Mouse (Mus musculus) cerebral cortex, adult 2 months (tissue): ENCODE results near the gene Hist1h2ad.

Experiments used
- WGBS: fragments of 180-500 bp; shearing (Covaris S2); methylation state at CpG from one replicate; pipeline ENCODE4 v1.1.7; 2018; 5-methylcytosine and 5-hydroxymethylcytosine counted together

Gene Hist1h2ad

DNA sequence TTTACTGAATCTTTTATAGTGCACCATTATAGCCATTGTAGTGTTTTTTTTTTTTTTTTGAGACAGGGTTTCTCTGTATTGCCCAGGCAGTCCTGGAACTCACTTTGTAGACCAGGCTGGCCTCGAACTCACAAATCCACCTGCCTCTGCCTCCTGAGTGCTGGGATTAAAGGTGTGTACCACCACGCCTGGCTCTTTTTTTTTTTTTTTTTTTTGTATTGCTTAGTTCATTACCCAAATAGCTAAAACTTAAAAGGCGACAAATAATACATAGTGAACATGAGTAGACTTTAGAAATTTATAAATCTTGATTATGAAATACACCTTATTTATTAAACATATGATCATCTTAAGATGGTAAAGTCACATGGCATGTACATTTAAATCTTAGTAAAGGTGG lies 32.7 kb upstream of the Hist1h2ad start:
- 88% methylated on average over 3 of the region's 3 CpGs for WGBS

- 14% methylated on average over 3 of the region's 3 CpGs for WGBS
Measured at GRCm38 (mm10) chr13:23542225-23542980, 31.8 kb upstream of the Hist1h2ad start.

- under 1% methylated on average over 41 of the region's 42 CpGs for WGBS
Measured at GRCm38 (mm10) chr13:23542999-23543607, 31.1 kb upstream of the Hist1h2ad start, which contains the start of gene Hist1h2bh. TSS of gene Hist1h2bh (minus strand) at chr13:23543392.

- 1% methylated on average over 30 of the region's 45 CpGs for WGBS
Measured at GRCm38 (mm10) chr13:23543965-23544786, 30.0 kb upstream of the Hist1h2ad start, which contains the start of gene Hist1h3f. TSS of gene Hist1h3f (plus strand) at chr13:23544052.

- WGBS = 0% methylated on average over 13 of the region's 14 CpGs
Measured at GRCm38 (mm10) chr13:23544787-23545120, 29.4 kb upstream of the Hist1h2ad start.

DNA sequence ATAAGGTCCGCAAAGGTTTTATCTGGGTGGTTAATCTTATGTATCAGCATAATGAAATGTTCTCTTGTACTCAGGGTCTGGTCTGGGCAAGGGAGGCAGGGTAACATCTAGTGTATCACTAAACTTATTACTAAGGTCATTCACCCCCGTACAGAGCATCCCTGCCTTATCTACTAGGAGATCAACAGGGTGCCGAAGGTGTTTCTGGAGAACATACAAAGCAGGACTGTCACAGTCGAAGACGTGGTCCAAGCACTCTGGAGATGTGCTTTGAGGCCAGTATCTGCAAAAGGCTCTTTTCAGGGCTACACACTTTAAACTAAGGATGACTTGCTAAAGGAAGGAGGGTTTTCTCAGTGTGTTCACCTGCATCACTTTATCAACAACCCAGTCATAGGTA lies 27.5 kb upstream of the Hist1h2ad start:
- WGBS = 86% methylated on average over 5 of the region's 5 CpGs

- WGBS = 9% methylated on average over 3 of the region's 3 CpGs
Measured at GRCm38 (mm10) chr13:23550761-23551145, 23.4 kb upstream of the Hist1h2ad start.

DNA sequence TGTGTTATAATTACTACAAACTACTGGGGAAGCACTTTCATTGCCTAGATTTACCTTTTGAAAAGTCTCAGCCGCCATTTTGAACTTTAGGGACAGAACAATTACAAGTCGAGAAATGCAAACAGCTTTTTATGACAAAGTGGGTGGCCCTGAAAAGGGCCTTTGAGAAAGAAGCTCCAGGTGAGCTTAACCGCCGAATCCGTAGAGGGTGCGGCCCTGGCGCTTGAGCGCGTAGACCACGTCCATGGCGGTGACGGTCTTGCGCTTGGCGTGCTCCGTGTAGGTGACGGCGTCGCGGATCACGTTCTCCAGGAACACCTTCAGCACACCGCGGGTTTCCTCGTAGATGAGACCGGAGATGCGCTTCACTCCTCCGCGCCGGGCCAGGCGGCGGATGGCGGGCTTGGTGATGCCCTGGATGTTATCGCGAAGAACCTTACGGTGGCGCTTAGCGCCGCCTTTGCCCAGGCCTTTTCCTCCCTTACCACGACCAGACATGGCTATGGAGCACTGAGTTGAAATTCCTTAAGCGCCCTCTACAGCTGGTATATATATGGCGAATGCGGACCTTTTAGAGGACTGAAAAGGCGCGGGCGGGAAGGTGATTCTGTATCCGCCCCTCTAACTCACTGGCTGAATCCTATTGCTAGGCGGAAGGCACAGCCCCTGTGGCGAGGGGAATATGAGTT lies 22.9 kb upstream of the Hist1h2ad start, which contains the start of gene Hist1h4f:
Gene Hist1h4f (minus strand): TSS at position 503 of the 689 bp plus-strand sequence.
- WGBS = 1% methylated on average over 47 of the region's 47 CpGs

- WGBS = 43% methylated on average over 8 of the region's 8 CpGs
Measured at GRCm38 (mm10) chr13:23551931-23552914, 22.0 kb upstream of the Hist1h2ad start.

GRCm38 (mm10) chr13:23552962-23553361 lies 21.2 kb upstream of the Hist1h2ad start, which contains the start of gene Hist1h1d:
TSS of gene Hist1h1d (plus strand) at chr13:23553262.

DNA sequence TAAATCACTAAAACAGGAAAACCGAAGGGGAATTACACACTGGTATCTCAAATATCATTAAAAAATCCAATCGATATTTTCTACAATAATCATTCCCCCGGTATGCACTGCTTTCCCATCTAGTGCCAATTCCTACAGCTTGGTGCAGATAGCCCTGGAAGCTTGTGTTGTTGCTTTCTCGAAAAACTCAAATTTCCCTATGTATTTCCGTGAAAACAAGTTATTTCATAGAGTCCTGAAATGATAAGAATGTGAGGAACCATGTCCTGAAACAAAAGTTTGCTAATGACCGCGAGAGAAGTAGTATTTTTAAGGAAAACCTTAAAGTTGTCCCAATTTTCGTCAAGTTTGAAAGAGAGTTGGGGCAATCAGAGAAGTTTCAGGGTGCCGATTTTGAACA lies 19.8 kb upstream of the Hist1h2ad start:
- WGBS = 16% methylated on average over 9 of the region's 9 CpGs

- WGBS = under 1% methylated on average over 54 of the region's 54 CpGs
Measured at GRCm38 (mm10) chr13:23554925-23555838, 19.0 kb upstream of the Hist1h2ad start.

DNA sequence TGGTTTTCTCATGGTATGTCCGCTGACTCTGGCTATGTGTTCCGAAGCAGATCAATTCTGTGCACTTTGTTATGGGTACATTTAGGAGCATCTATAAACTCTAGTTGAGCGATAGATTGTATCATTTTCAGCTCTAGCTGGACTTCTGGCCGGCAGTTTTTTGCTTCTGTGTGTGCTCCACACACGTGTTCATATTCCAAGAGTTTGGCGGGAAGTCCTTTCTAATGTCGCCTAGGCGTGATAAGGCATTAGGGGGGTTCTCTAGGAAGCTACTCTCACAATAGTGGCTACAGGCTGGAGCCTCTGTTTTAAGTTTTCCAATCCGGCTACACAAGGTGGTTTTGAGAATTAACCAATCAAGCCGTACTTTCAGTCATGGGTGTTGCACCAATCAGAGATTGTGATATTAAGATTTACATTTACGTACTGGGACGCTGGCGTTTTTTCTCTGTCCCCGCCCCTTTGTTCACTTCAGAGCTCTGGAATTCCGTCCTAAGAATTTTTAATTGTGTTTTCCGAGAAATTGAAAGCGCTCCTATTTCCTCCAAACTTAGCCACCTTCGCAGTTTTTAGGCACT lies 18.3 kb upstream of the Hist1h2ad start:
- under 1% methylated on average over 18 of the region's 18 CpGs for WGBS

DNA sequence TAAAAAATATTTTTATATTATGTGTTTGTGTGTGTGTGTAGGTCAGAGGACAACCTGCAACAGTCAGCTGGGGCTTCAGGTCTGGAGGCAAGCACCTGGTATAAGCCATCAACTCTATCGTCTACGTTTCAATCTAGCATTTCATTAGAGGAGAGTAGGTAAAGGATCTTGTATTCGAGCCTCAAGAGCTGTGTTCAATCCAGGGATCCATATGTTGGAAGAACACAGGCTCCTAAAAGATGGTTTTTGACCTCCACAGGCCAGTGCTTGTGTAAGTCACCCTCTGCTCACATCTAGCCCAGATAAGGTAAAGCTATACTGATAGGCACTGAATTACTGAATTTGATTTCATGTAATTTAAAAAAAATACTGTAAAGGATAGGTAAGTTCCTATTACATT lies 17.3 kb upstream of the Hist1h2ad start:
- 57% methylated on average over 3 of the region's 3 CpGs for WGBS

- 18% methylated on average over 2 of the region's 2 CpGs for whole genome bisulfite sequencing
Measured at GRCm38 (mm10) chr13:23560699-23561098, 13.5 kb upstream of the Hist1h2ad start.

DNA sequence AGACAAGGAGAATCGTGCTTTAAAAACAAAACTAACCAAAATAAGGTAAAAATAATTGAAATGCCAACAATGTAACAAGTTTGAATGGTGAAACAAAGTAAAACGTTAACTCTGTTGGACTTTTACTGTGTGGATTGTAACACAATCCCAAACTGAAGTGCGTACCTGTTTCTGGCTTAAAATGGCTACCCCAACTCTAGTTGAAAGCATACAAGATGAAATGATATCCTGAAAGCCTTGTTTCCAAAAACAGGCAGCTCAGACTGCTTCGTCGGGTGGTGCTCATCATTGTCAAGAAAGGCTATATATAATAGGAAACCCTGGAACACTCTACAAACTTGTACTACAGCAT lies 12.7 kb upstream of the Hist1h2ad start:
- 0% methylated on average over 2 of the region's 5 CpGs for WGBS

DNA sequence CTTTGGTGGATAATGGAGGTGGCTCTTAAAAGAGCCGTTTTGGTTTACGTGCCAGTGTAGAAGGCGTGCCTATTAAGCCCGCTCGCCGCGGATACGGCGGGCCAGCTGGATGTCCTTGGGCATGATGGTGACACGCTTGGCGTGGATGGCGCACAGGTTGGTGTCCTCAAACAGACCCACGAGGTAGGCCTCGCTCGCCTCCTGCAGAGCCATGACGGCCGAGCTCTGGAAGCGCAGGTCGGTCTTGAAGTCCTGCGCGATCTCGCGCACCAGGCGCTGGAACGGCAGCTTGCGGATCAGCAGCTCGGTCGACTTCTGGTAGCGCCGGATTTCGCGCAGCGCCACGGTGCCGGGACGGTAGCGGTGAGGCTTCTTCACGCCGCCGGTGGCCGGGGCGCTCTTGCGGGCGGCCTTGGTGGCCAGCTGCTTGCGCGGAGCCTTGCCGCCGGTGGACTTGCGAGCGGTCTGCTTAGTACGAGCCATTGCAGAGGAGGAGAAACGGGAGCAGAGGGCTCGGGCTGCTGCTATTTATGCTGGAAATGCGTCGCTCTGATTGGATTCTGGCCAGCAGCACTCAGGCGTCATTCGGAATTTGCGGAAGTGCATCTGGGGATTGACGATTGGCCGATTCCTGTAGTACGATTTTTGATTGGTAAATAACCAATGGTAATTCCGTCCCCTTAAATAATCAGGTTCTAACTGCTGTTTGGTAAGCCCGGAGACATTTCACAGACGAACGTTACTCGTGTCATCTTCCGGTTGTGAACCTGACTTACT lies 12.1 kb upstream of the Hist1h2ad start, which contains the start of gene Hist1h3e:
Gene Hist1h3e (minus strand): TSS at position 487 of the 777 bp plus-strand sequence.
- under 1% methylated on average over 58 of the region's 67 CpGs for WGBS
